Mouse (Mus musculus): ENCODE data around the gene Anxa8.

Anxa8 gene

DNA sequence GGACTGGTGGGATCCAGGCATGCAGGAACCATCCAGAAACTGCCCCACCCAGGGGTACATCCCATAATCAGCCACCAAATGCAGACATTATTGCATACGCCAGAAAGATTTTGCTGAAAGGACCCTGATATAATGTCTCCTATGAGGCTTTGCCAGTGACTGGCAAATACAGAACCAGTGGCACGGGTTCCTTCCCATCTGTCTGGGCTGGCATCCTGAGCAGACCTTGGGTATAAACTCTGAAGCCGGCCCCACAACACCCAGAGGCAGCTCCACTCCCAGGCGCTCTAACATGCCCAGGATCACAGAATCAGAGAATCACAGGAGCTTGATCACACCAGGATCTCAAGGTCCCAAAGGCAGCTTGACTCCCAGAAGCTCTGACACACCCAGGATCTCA, 28.5 kb downstream of the Anxa8 start:
- DNase-seq (ENCODE audit: extremely low read depth, insufficient read length, low spot score), result no peak

DNA sequence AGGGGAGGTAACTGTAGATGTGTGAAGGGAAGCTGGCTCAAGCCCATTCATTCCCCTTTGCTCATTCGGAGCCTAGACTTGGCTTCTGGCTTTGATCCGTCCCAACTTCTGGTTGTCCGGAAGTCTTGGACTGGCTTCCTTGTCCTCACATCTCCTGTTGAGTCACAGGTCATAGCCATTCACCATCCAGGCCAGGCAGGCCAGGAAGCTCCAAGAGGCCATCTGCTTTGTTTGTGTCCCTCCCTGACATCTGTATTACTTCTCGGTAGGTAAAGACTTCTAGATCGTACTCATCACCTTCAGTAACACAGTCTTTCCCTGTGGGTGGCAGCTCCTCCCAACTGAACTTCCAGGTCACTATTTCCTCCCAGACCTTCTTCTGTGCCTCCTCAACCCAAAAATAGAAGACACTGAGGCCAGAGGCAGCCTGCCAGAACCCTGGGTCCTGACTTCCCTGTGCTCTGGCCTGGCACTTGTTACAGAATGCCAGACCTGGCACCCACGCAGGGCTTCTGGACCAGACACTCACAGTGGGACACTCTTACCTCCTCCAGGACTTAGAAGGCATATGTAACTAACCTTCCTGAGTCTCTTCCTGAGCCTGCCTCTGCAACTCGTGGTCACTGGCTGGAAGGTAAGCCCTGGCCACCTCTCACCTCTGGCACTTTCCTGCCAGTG, 33.4 kb downstream of the Anxa8 start:
- DNase-seq (ENCODE audit: extremely low read depth, insufficient read length, low spot score), result no peak

DNA sequence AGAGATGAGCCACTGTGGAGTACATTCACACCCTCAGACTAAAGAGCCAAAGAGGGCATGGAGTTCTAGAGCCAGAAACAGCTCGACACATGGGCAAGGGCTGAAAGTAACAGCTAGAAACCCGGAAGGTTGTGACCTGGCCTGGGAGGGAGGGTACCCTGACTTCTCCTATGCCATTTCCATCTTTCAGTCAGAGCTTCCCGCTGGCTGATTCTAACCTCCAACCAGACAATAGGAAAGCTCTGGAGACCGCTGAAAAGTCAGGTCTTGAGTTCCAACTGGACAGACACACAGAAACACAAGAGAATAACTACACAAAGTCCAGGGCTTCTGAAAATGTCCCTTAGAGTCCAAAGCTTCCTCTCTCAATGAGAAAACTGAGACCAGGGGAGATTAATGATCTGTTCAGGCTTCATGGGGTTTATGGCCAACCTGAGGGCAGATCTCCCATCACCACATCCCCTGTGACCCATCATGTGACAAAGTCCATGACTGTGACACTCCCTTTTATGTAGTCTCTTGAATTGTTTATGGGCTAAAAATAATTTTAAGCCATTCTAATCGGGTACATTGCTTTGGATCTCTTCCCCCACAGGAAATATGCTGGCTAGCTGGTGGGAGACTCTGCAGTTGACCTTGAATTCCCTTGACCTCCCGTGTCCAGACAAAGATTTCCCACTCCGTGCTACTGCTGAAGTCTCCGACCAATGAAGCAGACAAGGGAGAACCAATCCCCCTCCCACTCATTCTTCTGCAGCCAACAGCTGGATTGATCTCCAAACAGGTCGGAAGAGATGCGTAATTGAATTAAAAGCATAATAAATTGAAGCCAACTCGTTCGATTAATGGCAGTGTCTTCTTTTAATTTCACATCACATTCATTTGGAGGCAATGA, 34.5 kb downstream of the Anxa8 start:
- no peak for DNase-seq (ENCODE audit: extremely low read depth, insufficient read length, low spot score)

DNA sequence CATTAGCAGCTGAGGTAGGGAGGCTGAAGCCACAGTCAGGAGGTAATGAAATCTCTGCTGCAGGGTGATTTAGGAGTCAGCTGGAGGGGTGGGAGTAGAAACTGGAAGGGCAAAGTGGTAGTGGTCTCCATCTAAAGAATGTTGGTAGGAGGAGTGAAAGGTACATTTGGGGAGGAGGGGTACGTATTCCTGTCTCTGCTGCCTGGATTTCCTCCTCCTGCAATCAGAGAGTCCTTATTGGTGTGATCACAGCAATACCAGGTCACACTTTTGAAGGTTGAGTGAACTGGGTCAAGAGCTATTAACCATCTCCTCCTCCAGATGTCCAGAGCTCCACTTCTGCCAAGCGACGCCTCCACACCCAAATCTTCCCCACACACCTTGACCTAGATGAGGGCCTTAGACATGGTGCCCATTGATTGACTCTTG, 35.2 kb downstream of the Anxa8 start:
- DNase-seq (ENCODE audit: extremely low read depth, insufficient read length, low spot score), result no peak

DNA sequence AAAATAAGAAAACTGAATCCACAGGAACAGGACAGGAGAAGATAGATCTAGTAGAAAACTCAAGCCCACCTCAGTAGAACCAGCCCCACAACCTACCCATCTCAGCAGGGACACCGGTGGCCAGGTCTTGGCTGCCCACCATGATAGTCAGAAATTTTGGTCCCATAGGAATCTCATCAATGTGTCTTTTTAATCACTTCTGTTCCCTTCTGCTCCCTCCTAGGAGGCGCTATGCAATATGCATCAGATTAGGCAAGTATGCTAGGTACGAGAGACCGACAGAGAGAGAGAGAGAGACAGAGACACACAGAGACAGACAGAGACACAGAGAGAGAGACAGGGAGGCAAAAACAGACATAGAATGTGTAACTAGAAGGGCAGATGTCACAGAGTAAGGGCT, 35.9 kb downstream of the Anxa8 start:
- no peak for DNase-seq (ENCODE audit: extremely low read depth, insufficient read length, low spot score)

DNA sequence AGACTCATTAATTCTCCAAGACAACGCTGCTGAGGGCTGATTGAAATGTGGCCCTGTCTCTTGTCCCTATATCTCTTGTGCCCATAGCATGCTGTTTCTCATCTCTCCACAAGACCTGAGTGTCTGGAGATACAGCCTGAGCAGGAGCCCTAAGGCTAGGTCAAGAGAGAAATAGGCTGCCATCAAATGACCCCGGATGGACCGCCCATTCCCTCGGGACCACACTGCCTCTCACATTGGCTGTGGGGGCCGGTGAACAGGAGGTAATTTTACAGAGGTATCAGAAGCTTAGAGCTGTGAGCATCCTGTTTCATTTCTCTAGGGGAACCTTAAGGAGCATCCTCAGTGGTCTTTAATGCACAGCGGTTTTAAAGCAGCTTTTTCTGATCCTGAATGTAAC, 45.4 kb downstream of the Anxa8 start:
- DNase-seq (ENCODE audit: extremely low read depth, insufficient read length, low spot score), result no peak

DNA sequence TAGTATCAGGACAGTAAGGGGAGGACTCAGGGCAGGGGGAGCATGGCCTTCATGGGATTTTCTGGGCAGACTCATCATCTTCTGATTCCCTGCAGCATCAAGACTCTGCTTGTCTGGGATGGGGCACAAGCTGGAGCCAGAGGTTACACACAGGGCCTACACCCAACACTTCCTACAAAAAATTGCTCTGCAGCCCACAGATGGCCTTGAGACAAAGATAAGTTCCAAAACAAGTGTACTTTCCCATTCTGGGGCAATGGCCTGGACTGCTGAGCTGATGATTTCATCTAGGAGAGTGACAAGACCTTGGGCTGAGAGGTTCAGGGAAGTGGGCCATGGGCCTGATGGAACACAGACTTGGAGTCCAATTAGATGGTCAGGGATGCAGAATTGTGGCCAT, 49.6 kb downstream of the Anxa8 start:
- DNase-seq (ENCODE audit: extremely low read depth, insufficient read length, low spot score), result no peak

DNA sequence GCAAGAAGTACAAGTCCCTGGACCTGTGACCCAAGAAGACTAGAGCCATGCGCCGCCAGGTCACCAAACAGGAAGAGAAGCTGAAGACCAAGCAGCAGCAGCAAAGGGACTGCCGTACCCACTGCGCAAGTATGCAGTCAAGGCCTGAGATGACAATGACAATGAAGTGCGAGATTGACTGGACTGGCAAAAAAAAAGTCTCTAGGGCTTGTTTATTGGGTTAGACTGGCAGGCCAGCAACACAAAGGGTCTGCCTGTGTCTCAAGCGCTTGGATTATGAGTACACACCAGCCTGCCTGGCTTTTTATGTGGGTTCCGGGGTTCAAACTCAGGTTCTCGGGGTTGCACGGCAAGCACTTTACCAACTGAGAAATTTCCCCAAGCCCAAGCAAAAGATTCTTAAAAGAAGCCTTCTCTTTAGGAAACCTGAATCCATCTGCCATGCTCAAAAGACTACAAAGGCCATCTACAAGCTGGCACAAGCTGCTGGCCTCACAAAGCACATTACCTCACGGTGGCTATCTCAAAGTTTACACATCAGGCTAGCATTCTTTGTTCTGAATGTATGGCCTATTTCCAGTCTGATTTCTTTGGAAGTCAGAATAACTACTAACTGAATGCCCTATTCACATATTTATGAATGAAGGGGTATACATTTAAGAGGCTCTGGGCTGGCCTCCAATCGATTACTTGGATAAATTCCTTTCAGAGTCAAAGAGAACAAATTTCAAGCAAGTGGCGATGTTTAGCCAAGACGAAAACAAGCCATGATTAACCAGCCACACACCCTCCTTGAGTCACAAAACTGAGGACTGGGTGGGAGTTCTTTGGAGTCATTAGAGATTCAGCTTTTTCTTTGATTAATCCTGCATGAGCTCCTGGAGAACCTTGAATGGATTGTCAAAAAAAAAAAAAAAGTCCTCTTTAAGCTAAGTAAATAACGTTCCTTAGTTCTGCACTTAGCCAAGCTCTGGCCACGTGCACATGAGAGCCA, 54.2 kb downstream of the Anxa8 start:
- DNase-seq (ENCODE audit: extremely low read depth, insufficient read length, low spot score), result no peak

DNA sequence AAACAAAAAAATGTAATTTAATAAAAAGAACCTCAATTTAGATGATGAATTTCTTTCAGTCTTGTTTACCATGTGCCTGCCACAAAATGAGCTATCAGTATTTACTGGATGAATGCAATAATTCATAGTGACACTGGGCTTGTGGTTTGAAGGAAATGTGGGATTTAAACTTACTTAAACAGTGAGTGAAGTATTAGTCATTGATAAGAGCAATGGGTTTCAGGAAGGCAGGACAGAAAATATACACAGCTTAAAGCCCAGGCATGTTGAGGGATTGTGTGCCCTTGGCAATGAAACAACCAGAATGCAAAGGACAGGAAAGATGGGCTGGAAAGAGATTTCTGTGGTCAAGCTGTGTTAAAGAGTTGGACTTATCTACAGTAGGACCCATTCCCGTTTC, 56.5 kb downstream of the Anxa8 start:
- no peak for DNase-seq (ENCODE audit: extremely low read depth, insufficient read length, low spot score)

DNA sequence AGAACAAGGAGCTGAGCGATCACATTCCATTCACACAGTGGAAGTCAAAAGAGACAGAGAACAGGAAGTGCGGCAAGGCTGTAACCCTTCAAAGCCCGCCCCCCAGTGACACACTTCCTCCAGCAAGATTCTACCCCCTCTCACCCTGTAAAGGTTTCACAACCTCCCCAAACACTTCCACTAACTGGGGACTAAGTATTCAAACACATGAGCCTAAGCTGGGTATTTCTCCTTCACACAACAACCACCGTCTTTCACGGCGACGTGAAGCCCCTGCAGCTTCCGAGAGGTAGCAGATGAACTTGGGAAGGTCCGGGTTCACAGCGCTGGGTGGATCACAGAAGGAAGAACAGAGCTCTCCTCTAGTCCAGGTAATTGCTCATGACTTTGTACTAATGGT, 57.1 kb downstream of the Anxa8 start:
- DNase-seq (ENCODE audit: extremely low read depth, insufficient read length, low spot score), result no peak
